Mouse (Mus musculus) spleen, adult 2 months (tissue): ENCODE data around the gene Comt.

Source experiments
- CTCF ChIP-seq: fragments of 200-500 bp; IDR thresholded peaks from 2 replicates; pipeline ENCODE4 v1.5.1; 2011; ENCODE audit warnings: mild to moderate bottlenecking, inconsistent platforms; ENCODE audit not compliant: insufficient read depth, insufficient read length, insufficient replicate concordance; ENCODE audit errors: extremely low read depth
- POLR2A ChIP-seq: fragments of 200-500 bp; IDR thresholded peaks from 2 replicates; pipeline ENCODE4 v1.6.1; 2011; ENCODE audit warnings: low read depth, low read length, inconsistent platforms

DNA sequence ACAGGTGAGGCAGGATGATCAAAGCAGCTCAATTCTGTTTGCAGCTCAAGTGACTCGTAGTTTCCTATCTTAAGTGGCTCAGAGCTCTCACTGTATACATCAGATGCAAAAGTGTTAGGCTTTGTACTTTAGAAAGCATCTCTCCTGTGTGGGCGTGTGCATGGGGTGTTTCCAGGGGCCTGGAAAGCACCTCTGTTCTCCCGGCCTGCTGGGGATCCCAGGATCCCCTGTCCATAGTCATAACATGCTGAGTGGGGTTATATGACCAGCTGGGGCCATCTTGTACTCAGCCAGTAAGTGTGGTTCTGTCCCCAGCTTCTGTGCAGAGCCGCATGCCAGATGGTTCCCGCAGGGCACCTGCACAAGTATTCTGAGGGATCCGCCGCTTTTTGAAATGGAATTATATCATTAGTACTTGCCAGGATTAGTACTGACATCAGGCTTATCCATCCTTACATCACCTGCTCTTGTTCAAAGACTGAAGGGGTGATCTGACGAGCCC, 25.8 kb upstream of the Comt start:
- TF ChIP-seq CTCF (no peak), POLR2A (no peak)
